Mouse (Mus musculus) testis, postnatal 14 days (tissue): ENCODE results near the gene Nufip2.

Experiments
- DNase-seq: peaks from one replicate; pipeline ENCODE4 v3.0.0; 2021; ENCODE audit warnings: low spot score

Nufip2 gene

GRCm38 (mm10) chr11:77771879-77772713 lies 86.1 kb downstream of the Nufip2 start:
- DNase-seq, result no peak

DNA sequence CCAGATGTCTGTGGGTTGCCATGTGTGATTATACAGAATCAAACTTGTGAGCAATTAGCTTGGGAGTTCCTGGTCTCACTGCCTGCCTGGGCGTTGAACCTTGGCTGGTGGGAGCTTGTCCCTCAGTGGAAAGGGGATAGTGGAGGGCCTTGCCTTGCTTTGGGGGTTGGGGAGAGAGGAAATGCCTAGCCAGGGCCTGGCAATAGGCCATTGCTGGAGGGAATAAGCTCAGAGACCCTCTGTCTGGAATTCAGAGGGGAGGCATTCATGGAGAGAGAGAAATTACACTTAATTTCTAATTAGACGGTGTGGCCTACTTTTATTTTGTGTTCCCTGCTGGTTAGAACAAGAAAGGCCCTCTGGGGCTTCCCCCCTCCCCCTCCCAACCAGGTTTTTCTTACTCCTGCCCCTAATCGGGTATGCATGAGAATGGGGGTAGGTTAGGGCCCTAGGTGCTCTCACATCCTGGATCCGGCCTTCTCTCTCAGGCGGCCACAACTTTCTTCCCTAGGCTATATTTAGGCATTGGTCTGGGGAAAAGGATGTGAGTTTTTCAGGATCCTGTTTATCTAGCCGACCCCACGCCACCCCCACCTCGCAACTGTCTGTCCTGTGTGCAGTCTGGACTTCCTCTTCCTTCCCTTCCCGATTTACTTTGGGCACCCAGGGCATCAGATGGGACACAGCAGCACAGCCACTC lies 89.9 kb downstream of the Nufip2 start:
- DNase-seq, result no peak

GRCm38 (mm10) chr11:77777436-77777835 lies 91.5 kb downstream of the Nufip2 start:
- DNase-seq, result no peak

DNA sequence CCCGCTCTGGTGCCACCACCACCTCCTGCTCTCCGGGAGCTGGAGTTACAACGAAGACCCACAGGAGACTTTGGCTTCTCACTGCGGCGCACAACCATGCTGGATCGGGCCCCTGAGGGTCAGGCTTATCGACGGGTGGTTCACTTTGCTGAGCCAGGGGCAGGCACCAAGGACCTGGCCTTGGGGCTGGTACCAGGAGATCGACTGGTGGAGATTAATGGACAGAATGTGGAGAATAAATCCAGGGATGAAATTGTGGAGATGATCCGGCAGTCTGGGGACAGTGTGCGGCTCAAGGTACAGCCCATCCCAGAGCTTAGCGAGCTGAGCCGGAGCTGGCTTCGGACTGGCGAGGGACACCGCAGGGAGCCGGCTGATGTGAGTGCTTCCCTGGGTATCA lies 92.0 kb downstream of the Nufip2 start:
- no peak for DNase-seq

DNA sequence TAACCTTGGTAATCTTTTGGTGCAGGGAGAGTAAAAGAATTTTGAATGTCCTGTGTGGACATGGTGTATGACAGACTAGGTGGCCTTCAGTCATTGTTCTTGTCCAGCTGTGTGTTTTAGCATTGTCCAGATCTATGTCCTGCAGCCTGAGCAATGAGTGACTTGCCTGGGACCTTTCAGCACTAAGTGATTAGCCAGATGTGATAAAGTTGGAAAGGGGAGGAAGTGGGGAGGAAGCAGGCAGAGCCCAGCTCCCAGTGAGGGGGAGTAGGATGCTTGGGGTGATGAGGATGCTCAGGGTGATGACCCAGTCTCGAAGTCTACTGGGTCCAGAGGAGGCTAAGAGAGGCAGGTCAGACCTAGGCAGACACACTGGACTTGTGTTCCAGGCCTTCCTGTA lies 93.3 kb downstream of the Nufip2 start:
- DNase-seq, result no peak

GRCm38 (mm10) chr11:77781088-77781487 lies 95.1 kb downstream of the Nufip2 start:
- no peak for DNase-seq

DNA sequence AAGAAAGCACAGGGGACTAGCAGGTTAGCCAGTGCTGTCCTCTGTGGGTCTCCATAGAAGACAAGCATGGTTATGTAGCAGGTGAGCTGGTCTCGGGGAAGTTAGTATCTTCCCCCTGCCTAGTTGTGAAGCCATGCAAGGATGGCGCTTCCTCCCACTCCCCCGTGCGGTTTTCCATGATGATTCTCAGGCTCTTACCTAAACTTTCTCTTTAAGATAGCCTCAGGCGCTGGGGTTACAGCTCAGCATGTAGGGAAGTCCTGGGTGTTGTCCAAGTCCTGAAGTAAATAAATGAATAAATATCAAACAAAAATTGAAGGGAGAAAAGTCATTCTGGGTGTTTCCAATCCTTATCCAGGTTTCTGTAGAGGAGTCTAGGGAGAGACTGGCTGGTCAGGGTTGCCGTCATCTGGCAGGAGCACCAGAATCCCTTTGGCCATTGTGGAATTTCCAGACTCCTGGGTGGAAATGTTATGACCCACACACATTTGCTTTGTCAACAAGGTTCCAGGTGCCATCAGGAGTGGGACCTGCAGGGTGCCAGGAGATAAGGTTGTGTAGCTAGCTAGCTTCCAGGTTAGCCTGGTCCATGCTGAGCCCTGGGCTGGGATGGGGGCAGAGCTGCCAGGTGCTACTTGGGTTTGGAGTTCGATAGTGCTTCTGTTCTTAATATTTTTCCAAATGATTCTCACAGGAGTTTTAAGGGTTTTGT lies 96.3 kb downstream of the Nufip2 start:
- no peak for DNase-seq

GRCm38 (mm10) chr11:77783211-77783746 lies 97.3 kb downstream of the Nufip2 start:
- DNase-seq, result no peak

GRCm38 (mm10) chr11:77783747-77784646 lies 98.0 kb downstream of the Nufip2 start:
- DNase-seq, result no peak

DNA sequence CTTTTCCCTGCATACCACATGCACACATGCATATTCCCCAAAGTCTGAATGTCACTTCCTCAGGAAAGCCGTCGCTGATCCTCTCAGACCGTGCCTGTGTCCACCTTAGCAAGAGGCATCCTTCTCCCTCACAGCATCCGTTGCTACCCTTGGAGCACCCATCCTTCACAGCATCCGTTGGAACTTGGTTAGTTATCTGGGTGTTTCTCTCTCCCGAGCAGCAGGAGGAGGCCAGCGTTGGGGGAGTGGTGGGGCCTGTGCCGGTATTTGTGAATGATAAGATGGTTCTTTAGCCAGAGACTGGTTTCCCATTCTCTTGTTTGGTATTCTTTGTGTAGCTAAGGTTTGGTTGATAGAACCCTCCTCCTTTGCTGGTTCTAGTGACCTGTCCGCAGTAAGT lies 98.9 kb downstream of the Nufip2 start:
- no peak for DNase-seq

DNA sequence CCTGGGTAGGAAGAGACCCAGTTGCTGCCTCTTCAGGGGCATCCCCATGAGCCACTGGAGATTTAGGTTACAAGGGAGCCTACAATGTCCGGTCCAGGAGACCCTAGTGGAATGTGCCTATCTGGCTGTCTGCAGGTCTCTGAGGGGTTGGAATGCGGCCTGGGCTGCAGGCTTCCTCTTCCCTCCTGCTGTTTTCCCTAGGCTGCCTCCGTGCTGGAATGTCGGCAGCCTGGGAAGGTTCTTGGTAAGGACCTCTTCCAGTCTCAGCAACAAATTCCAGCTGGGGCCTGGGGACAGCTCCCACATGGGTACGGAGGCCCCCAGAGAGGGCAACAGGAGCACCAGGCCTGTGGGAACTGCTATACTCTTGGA lies 99.4 kb downstream of the Nufip2 start:
- no peak for DNase-seq

DNA sequence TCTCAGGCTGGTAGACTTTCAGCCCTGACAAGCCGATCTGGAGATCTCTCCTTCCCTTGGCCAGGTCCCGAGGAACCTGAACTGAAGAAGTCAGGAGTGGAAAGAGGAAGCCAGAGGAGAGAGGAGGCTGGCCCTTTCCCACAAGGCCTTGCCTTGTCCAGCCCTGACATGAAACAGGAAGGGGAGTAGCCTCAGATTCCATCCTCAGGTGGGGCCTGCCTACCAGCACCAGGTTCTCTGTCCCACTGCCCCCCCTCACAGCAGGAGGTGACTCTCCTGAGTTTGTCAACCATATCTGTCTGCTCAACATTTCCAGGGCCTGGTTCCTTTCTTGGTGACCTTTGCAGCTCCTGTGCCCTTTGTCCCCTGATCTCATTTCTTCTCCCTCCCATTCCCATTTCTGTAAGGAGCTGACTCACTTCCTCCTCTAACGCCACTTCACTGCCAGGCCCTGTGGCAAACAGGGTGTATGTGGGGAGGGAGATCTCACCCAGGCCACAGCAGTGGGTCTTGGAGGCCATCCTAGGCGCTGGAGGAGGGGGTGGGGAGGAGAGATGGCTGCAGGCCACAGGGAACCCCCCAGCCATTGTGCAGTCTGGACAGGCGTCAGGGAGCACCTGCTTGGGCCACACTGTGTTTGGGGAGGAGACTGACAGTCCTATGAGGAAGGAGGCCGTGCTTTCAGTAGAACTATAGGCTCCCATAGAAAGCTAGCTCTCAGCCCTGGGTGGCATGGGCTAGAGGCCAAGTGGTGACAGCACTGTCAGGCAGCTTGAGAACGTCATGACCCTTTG lies 100.0 kb downstream of the Nufip2 start:
- DNase-seq, result no peak

GRCm38 (mm10) chr11:77787707-77788106 lies 101.8 kb downstream of the Nufip2 start, which contains the start of gene Gm10277:
Gene Gm10277 (minus strand): TSS chr11:77787747.
- no peak for DNase-seq

DNA sequence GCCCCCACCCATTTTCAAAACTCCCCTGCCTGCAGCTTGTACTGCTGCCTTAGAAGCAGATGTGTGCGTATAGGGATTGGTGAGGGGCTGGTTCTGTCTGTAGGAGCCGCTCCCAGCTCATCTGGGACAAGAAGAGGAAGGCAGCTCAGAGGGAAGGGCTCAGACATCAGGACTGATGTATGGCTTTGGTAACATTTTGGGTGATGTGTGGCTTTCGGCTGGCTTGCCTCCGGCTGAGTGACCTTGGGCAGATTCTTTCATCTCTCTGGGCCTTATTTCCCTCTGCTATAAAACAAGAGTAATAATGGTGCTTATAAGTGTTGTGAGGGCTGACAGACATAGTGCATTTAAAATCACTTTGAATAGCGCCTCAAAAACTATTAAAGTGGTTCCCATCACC lies 103.6 kb downstream of the Nufip2 start:
- no peak for DNase-seq

- no peak for DNase-seq
Observed at GRCm38 (mm10) chr11:77790286-77790685, 104.3 kb downstream of the Nufip2 start.

- DNase-seq, result no peak
Observed at GRCm38 (mm10) chr11:77791241-77791727, 105.3 kb downstream of the Nufip2 start.
